Comparison of ENCODE assay signal across 13 mouse cellular contexts in the genomic region with DNA sequence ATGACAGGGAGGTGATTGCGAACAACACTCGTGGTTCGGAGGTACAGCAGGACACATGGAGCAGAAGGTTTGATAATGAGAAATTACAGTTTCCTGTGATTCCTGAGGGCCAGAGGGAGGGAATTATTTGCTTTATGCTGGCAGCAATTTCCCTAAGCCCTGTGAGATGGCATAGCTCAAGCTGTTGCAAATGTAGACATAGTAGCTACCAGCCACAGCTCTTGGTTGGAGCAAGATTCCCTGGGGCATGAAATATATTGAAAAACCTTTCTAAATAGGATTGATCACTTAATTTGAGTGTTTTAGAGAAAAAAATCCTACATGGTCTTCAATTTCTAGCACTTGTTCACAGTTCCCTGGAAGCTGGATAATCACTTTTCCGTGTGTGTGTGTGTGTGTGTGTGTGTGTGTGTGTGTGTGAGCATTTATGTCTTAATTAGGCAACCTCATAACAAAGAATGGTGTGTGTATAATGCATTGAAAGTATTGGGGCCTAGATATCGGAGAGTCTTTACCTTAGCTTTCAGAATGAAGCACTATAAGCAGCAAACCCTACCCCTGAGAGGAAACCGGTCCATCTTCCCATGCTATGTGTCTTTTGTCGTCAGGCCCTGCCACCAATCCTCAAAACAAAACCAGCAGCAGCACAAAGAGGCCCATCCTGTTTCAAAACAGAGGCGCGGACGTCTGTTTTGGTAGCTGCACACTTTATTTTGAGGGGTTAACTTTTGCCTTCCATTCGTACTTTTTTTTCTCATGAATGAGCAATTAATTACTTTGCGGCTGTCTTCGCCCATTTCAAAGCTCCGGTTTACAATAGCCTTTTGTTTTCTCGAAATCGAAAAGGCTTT.
DNase-seq lines count a peak whose midpoint lies in the region; ATAC-seq and TF ChIP-seq lines count a peak whose summit lies in the region.
"Had no signal": no experiment of that assay in that cellular context is flagged by ENCODE, and none has a peak within 500 bp of the region (broad histone marks: within the 10 kb centered on the region; RNA-seq: fewer than 3 reads in every experiment).

No protein-coding gene starts in this region.

- H3K9ac ChIP-seq in intestine, embryonic 14.5 days (ENCODE audit: low read length), result no peak overlapping the region
- H3K9ac ChIP-seq in intestine, embryonic 15.5 days, result no peak overlapping the region
- no peak overlapping the region for H3K9ac ChIP-seq in forebrain, postnatal 0 days
- 0 out of 2 replicates have a peak overlapping the region, but pooled peaks have one; percentile 9 for H3K9ac ChIP-seq in midbrain, embryonic 14.5 days (replicated peaks; ENCODE audit: low read length)
- H3K9ac ChIP-seq in stomach, embryonic 16.5 days (ENCODE audit: low read length), result no peak overlapping the region

- H3K27ac ChIP-seq in intestine, embryonic 14.5 days (ENCODE audit: low read depth), result no peak overlapping the region
- H3K27ac ChIP-seq in intestine, embryonic 15.5 days, result no peak overlapping the region
- peak overlapping the region; percentile 23; the same call in 1 of the 2 replicates for H3K27ac ChIP-seq in forebrain, postnatal 0 days (ENCODE audit: low read depth, low read length)
- no peak overlapping the region for H3K27ac ChIP-seq in midbrain, embryonic 14.5 days (replicated peaks; ENCODE audit: low read depth, low read length)
- H3K27ac ChIP-seq in stomach, embryonic 16.5 days (ENCODE audit: low read length), result peak overlapping the region; percentile 56; the same call in 1 of the 2 replicates

- no peaks in the 10 kb centered on the region for H3K27me3 ChIP-seq in intestine, embryonic 14.5 days (replicated peaks; ENCODE audit: control insufficient read depth, insufficient read depth, low read length)
- H3K27me3 ChIP-seq in intestine, embryonic 15.5 days (replicated peaks), result no peaks in the 10 kb centered on the region
- H3K27me3 ChIP-seq in forebrain, postnatal 0 days (ENCODE audit: insufficient read depth, low read length), result no peaks in the 10 kb centered on the region
- no peaks in the 10 kb centered on the region for H3K27me3 ChIP-seq in midbrain, embryonic 14.5 days (ENCODE audit: control insufficient read depth, insufficient read depth, low read length)
- H3K27me3 ChIP-seq in stomach, embryonic 16.5 days (ENCODE audit: control insufficient read depth, insufficient read depth, low read length), result no peaks in the 10 kb centered on the region

- H3K4me2 ChIP-seq in intestine, embryonic 14.5 days (ENCODE audit: low read length), result peak overlapping the region; percentile 8; the same call in 1 of the 2 replicates
- no peak overlapping the region for H3K4me2 ChIP-seq in intestine, embryonic 15.5 days (replicated peaks)
- 0 out of 2 replicates have a peak overlapping the region, but pooled peaks have one; percentile 10 for H3K4me2 ChIP-seq in forebrain, postnatal 0 days (ENCODE audit: low read depth)
- H3K4me2 ChIP-seq in midbrain, embryonic 14.5 days (ENCODE audit: low read length), result peak overlapping the region; percentile 37
- peak overlapping the region; percentile 34 for H3K4me2 ChIP-seq in stomach, embryonic 16.5 days (ENCODE audit: low read depth, low read length)

- no peaks in the 10 kb centered on the region; the same call in 1 of the 2 replicates for H3K4me1 ChIP-seq in intestine, embryonic 14.5 days (replicated peaks; ENCODE audit: control insufficient read depth, insufficient read depth, low read length)
- H3K4me1 ChIP-seq in intestine, embryonic 15.5 days (replicated peaks), result no peaks in the 10 kb centered on the region
- no peaks in the 10 kb centered on the region for H3K4me1 ChIP-seq in forebrain, postnatal 0 days (ENCODE audit: insufficient read depth)
- H3K4me1 ChIP-seq in midbrain, embryonic 14.5 days (ENCODE audit: control insufficient read depth, insufficient read depth, low read length), result peaks cover 8% of the 10 kb centered on the region
- H3K4me1 ChIP-seq in stomach, embryonic 16.5 days (ENCODE audit: control insufficient read depth, insufficient read depth, low read length), result no peaks in the 10 kb centered on the region

- no peak for DNase-seq in intestine, embryonic 14.5 days (ENCODE audit: low spot score)
- peak; percentile 47 for DNase-seq in forebrain, postnatal 0 days
- DNase-seq in midbrain, embryonic 14.5 days, result peak; percentile 44
- no peak for DNase-seq in gastrocnemius, postnatal 36 days
- DNase-seq in layer of hippocampus, postnatal 36 days, result no peak
- no peak for DNase-seq in right cerebral cortex, adult 2 months (ENCODE audit: low spot score in 2 of 2)
- DNase-seq: cerebellum, adult 9-11 months; heart, adult 11 months; lung, adult 2 months; thymus, postnatal 25 days had no signal

- H3K4me3 ChIP-seq in intestine, embryonic 14.5 days (ENCODE audit: low read depth, low read length), result no peak overlapping the region
- H3K4me3 ChIP-seq in intestine, embryonic 15.5 days (replicated peaks), result no peak overlapping the region
- H3K4me3 ChIP-seq in forebrain, postnatal 0 days (ENCODE audit: low read depth, low read length), result no peak overlapping the region
- H3K4me3 ChIP-seq in midbrain, embryonic 14.5 days (replicated peaks; ENCODE audit: low read depth, low read length), result 0 out of 2 replicates have a peak overlapping the region, but pooled peaks have one; percentile 7
- no peak overlapping the region for H3K4me3 ChIP-seq in stomach, embryonic 16.5 days (replicated peaks; ENCODE audit: low read length)

- intact Hi-C loops in gastrocnemius, postnatal 36 days (cut with DNase I), result no loop called here

- TF ChIP-seq CTCF in forebrain, postnatal 0 days (IDR thresholded peaks at IDR 0.05; ENCODE audit: low read depth), result no peak

- H3K36me3 ChIP-seq in intestine, embryonic 14.5 days (ENCODE audit: control insufficient read depth, insufficient read depth, low read length), result no peaks in the 10 kb centered on the region
- no peaks in the 10 kb centered on the region for H3K36me3 ChIP-seq in intestine, embryonic 15.5 days
- H3K36me3 ChIP-seq in forebrain, postnatal 0 days (ENCODE audit: insufficient read depth), result no peaks in the 10 kb centered on the region
- H3K36me3 ChIP-seq in midbrain, embryonic 14.5 days (ENCODE audit: control insufficient read depth, insufficient read depth, low read length), result no peaks in the 10 kb centered on the region
- H3K36me3 ChIP-seq in stomach, embryonic 16.5 days (ENCODE audit: control insufficient read depth, insufficient read depth, low read length), result no peaks in the 10 kb centered on the region

- H3K9me3 ChIP-seq in intestine, embryonic 14.5 days (ENCODE audit: control insufficient read depth, low read length), result no peaks in the 10 kb centered on the region
- no peaks in the 10 kb centered on the region for H3K9me3 ChIP-seq in intestine, embryonic 15.5 days
- no peaks in the 10 kb centered on the region for H3K9me3 ChIP-seq in forebrain, postnatal 0 days (ENCODE audit: low read length)
- no peaks in the 10 kb centered on the region for H3K9me3 ChIP-seq in midbrain, embryonic 14.5 days (ENCODE audit: control insufficient read depth, low read length)
- H3K9me3 ChIP-seq in stomach, embryonic 16.5 days (replicated peaks; ENCODE audit: control insufficient read depth, low read length), result no peaks in the 10 kb centered on the region

- no peak for ATAC-seq in intestine, embryonic 14.5 days (replicated peaks; ENCODE audit: low FRiP score, low TSS enrichment, low read depth)
- ATAC-seq in intestine, embryonic 15.5 days, result no peak
- ATAC-seq in forebrain, postnatal 0 days, result peak; percentile 23; the same call in 1 of the 2 replicates
- ATAC-seq in midbrain, embryonic 14.5 days (ENCODE audit: low FRiP score, low TSS enrichment), result 0 out of 2 replicates have a peak, but pooled peaks have one; percentile 46
- ATAC-seq in stomach, embryonic 16.5 days (ENCODE audit: insufficient read depth, low FRiP score), result no peak
- ATAC-seq: inflammation-experienced regulatory T-cells, adult 6 months had no signal

- WGBS in intestine, embryonic 14.5 days, result 58% methylated on average over 16 of the region's 16 CpGs
- WGBS in intestine, embryonic 15.5 days, result 49% methylated on average over 16 of the region's 16 CpGs
- 16% methylated on average over 16 of the region's 16 CpGs for WGBS in forebrain, postnatal 0 days
- 16% methylated on average over 16 of the region's 16 CpGs for WGBS in midbrain, embryonic 14.5 days
- WGBS in stomach, embryonic 16.5 days, result 36% methylated on average over 16 of the region's 16 CpGs

Comparison
In these comparisons a context has a peak if more than half of its experiments do, and no peak if none do; other contexts are left out.
1. ATAC-seq: peak in forebrain, postnatal 0 days (single experiment) and midbrain, embryonic 14.5 days (single experiment); none in intestine, embryonic 14.5 days (single experiment), intestine, embryonic 15.5 days (single experiment) and stomach, embryonic 16.5 days (single experiment).
2. DNase-seq: peak in forebrain, postnatal 0 days (single experiment) and midbrain, embryonic 14.5 days (single experiment); none in intestine, embryonic 14.5 days (single experiment), gastrocnemius, postnatal 36 days (0 of 2), layer of hippocampus, postnatal 36 days (0 of 2) and right cerebral cortex, adult 2 months (0 of 2).
3. H3K27ac ChIP-seq: peak in forebrain, postnatal 0 days (single experiment) and stomach, embryonic 16.5 days (single experiment); none in intestine, embryonic 14.5 days (single experiment), intestine, embryonic 15.5 days (single experiment) and midbrain, embryonic 14.5 days (single experiment).